Mouse (Mus musculus): ENCODE measurements around the gene Ccna1. TPM values are rescaled to one million over a fixed set of nuclear protein-coding genes. Genes with fewer than 3 reads are reported as not detected.

The Ccna1 gene
- polyA plus RNA-seq, 1 experiment from 2014 or later, result not detected

- Histone ChIP-seq H3K4me1 (ENCODE audit: insufficient read depth) (0 out of 2 replicates have a peak, but pooled peaks cover 2% of the 10 kb centered on the region), H3K27me3 (ENCODE audit: insufficient read depth, low read length) (no peaks in the 10 kb centered on the region), H3K4me3 (ENCODE audit: low read depth, low read length) (no peak overlapping the region), H3K27ac (ENCODE audit: low read depth) (no peak overlapping the region), H3K9me3 (ENCODE audit: low read length) (no peaks in the 10 kb centered on the region), H3K9ac (replicated peaks) (no peak overlapping the region), H3K4me2 (ENCODE audit: low read depth, low read length) (no peak overlapping the region), H3K36me3 (replicated peaks; ENCODE audit: insufficient read depth, low read length) (no peaks in the 10 kb centered on the region)
- TF ChIP-seq EP300 (IDR thresholded peaks at IDR 0.05; ENCODE audit: low read depth) (no peak), CTCF (IDR thresholded peaks at IDR 0.05; ENCODE audit: low read depth) (no peak)
- DNase-seq (no peak), ATAC-seq (no peak)
- 76% methylated on average over 3 of the region's 3 CpGs for WGBS (ENCODE audit: insufficient replicate concordance)
These were observed 29.8 kb downstream of the Ccna1 start for GRCm38 (mm10) chr3:55025502-55025901.

- no peak for ATAC-seq
- 85% methylated on average over 1 of the region's 1 CpGs for WGBS (ENCODE audit: insufficient replicate concordance)
- 0 out of 2 replicates have a peak, but pooled peaks cover 2% of the 10 kb centered on the region for H3K4me1 ChIP-seq (ENCODE audit: insufficient read depth)
- H3K36me3 ChIP-seq (replicated peaks; ENCODE audit: insufficient read depth, low read length), result no peaks in the 10 kb centered on the region
- H3K4me2 ChIP-seq (ENCODE audit: low read depth, low read length), result no peak overlapping the region
- no peak overlapping the region for H3K4me3 ChIP-seq (ENCODE audit: low read depth, low read length)
- H3K9me3 ChIP-seq (ENCODE audit: low read length), result no peaks in the 10 kb centered on the region
- no peak overlapping the region for H3K27ac ChIP-seq (ENCODE audit: low read depth)
- no peaks in the 10 kb centered on the region for H3K27me3 ChIP-seq (ENCODE audit: insufficient read depth, low read length)
- H3K9ac ChIP-seq (replicated peaks), result no peak overlapping the region
- no peak for DNase-seq
- TF ChIP-seq EP300 (IDR thresholded peaks at IDR 0.05; ENCODE audit: low read depth) (no peak), CTCF (IDR thresholded peaks at IDR 0.05; ENCODE audit: low read depth) (peak; percentile 35)
These were observed 32.0 kb downstream of the Ccna1 start for GRCm38 (mm10) chr3:55023347-55023746.

GRCm38 (mm10) chr3:55022247-55022646 lies 33.1 kb downstream of the Ccna1 start:
- no peak for DNase-seq
- ATAC-seq, result no peak
- Histone ChIP-seq H3K9me3 (ENCODE audit: low read length) (no peaks in the 10 kb centered on the region), H3K36me3 (replicated peaks; ENCODE audit: insufficient read depth, low read length) (no peaks in the 10 kb centered on the region), H3K4me1 (ENCODE audit: insufficient read depth) (0 out of 2 replicates have a peak, but pooled peaks cover 2% of the 10 kb centered on the region), H3K9ac (replicated peaks) (no peak overlapping the region), H3K4me3 (ENCODE audit: low read depth, low read length) (no peak overlapping the region), H3K27me3 (ENCODE audit: insufficient read depth, low read length) (no peaks in the 10 kb centered on the region), H3K27ac (ENCODE audit: low read depth) (no peak overlapping the region), H3K4me2 (ENCODE audit: low read depth, low read length) (no peak overlapping the region)
- TF ChIP-seq EP300 (IDR thresholded peaks at IDR 0.05; ENCODE audit: low read depth) (no peak), CTCF (IDR thresholded peaks at IDR 0.05; ENCODE audit: low read depth) (0 out of 2 replicates have a peak, but pooled peaks have one; percentile 11)
- 70% methylated on average over 1 of the region's 1 CpGs for WGBS (ENCODE audit: insufficient replicate concordance)

GRCm38 (mm10) chr3:55012536-55012935 lies 42.8 kb downstream of the Ccna1 start:
- Histone ChIP-seq H3K9me3 (ENCODE audit: low read length) (no peaks in the 10 kb centered on the region), H3K27ac (ENCODE audit: low read depth) (no peak overlapping the region), H3K4me1 (ENCODE audit: insufficient read depth) (no peaks in the 10 kb centered on the region), H3K4me3 (ENCODE audit: low read depth, low read length) (no peak overlapping the region), H3K27me3 (ENCODE audit: insufficient read depth, low read length) (no peaks in the 10 kb centered on the region), H3K36me3 (replicated peaks; ENCODE audit: insufficient read depth, low read length) (no peaks in the 10 kb centered on the region), H3K9ac (replicated peaks) (no peak overlapping the region), H3K4me2 (ENCODE audit: low read depth, low read length) (no peak overlapping the region)
- DNase-seq (no peak), ATAC-seq (no peak)
- TF ChIP-seq CTCF (IDR thresholded peaks at IDR 0.05; ENCODE audit: low read depth) (no peak), EP300 (IDR thresholded peaks at IDR 0.05; ENCODE audit: low read depth) (no peak)
- 61% methylated on average over 4 of the region's 4 CpGs for WGBS (ENCODE audit: insufficient replicate concordance)

GRCm38 (mm10) chr3:55011681-55012080 lies 43.6 kb downstream of the Ccna1 start:
- no peak for DNase-seq
- Histone ChIP-seq H3K4me3 (ENCODE audit: low read depth, low read length) (no peak overlapping the region), H3K27ac (ENCODE audit: low read depth) (no peak overlapping the region), H3K9me3 (ENCODE audit: low read length) (no peaks in the 10 kb centered on the region), H3K36me3 (replicated peaks; ENCODE audit: insufficient read depth, low read length) (no peaks in the 10 kb centered on the region), H3K4me1 (ENCODE audit: insufficient read depth) (no peaks in the 10 kb centered on the region), H3K9ac (replicated peaks) (no peak overlapping the region), H3K4me2 (ENCODE audit: low read depth, low read length) (no peak overlapping the region), H3K27me3 (ENCODE audit: insufficient read depth, low read length) (no peaks in the 10 kb centered on the region)
- ATAC-seq, result no peak
- TF ChIP-seq EP300 (IDR thresholded peaks at IDR 0.05; ENCODE audit: low read depth) (no peak), CTCF (IDR thresholded peaks at IDR 0.05; ENCODE audit: low read depth) (no peak)
- 20% methylated on average over 7 of the region's 7 CpGs for WGBS (ENCODE audit: insufficient replicate concordance)

- Histone ChIP-seq H3K9ac (replicated peaks) (no peak overlapping the region), H3K36me3 (replicated peaks; ENCODE audit: insufficient read depth, low read length) (no peaks in the 10 kb centered on the region), H3K4me3 (ENCODE audit: low read depth, low read length) (no peak overlapping the region), H3K4me1 (ENCODE audit: insufficient read depth) (no peaks in the 10 kb centered on the region), H3K27me3 (ENCODE audit: insufficient read depth, low read length) (no peaks in the 10 kb centered on the region), H3K4me2 (ENCODE audit: low read depth, low read length) (no peak overlapping the region), H3K9me3 (ENCODE audit: low read length) (no peaks in the 10 kb centered on the region), H3K27ac (ENCODE audit: low read depth) (no peak overlapping the region)
- DNase-seq (no peak), ATAC-seq (no peak)
- TF ChIP-seq CTCF (IDR thresholded peaks at IDR 0.05; ENCODE audit: low read depth) (no peak), EP300 (IDR thresholded peaks at IDR 0.05; ENCODE audit: low read depth) (no peak)
- WGBS (ENCODE audit: insufficient replicate concordance), result 70% methylated on average over 6 of the region's 6 CpGs
These were observed 46.1 kb downstream of the Ccna1 start for GRCm38 (mm10) chr3:55008965-55009741.
